Mouse (Mus musculus): ENCODE measurements at regions not wholly inside any gene's neighbourhood (a gene's known extent, or its start where the extent isn't known, plus 50 kb on each side); places are given as distances from the start of the nearest gene placed in this dataset.

DNA sequence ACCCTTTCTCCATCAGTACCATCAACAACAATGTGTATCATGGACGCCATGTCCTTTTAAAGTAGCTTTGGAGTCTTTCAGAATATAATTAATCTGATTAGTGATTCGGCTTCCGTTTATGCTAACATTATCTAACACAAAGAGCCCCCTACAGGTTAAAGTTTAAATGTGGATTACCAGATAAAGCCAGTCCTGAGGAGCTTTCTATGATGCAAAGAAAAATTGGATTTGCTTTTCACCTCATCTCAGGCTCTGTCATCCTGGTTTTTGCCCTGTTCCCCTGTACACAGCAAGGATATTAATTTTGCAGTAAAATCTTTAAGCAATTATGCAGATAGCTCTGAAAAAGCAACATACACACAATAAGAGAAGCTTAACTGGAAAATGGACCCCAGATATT, 412.7 kb upstream of the Tbc1d2b start:
- in situ Hi-C loops (cut with MboI, MseI), result loop anchor here (25.0 kb wide), 1 partner anchor 371 kb away; no protein-coding TSS in a partner anchor

DNA sequence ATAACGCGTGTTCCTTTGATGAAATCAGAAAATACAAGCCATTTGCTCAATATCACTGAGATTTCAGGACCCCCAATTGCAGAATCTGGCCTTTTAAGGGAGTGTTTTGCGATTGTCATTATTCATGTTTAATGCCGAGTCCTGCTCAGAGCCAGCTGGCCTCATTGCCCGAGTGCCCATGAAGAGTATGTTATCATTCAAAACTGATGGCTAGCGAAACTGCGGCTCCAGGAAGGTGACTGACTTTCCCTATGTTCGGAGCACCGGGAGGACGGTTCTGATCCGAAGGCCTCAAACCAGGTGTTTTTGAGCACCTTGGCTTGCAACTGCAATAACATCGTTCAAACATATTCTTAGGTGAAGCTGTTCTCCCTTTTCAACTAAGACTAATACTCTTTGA, 419.5 kb upstream of the Tbc1d2b start:
- in situ Hi-C loops (cut with MboI, MseI), result loop anchor here (25.0 kb wide), 1 partner anchor 378 kb away; no protein-coding TSS in a partner anchor

GRCm38 (mm10) chr9:90691137-90691536, 420.5 kb upstream of the Tbc1d2b start:
- in situ Hi-C loops (cut with MboI, MseI), result loop anchor here (25.0 kb wide), 1 partner anchor 379 kb away; no protein-coding TSS in a partner anchor

DNA sequence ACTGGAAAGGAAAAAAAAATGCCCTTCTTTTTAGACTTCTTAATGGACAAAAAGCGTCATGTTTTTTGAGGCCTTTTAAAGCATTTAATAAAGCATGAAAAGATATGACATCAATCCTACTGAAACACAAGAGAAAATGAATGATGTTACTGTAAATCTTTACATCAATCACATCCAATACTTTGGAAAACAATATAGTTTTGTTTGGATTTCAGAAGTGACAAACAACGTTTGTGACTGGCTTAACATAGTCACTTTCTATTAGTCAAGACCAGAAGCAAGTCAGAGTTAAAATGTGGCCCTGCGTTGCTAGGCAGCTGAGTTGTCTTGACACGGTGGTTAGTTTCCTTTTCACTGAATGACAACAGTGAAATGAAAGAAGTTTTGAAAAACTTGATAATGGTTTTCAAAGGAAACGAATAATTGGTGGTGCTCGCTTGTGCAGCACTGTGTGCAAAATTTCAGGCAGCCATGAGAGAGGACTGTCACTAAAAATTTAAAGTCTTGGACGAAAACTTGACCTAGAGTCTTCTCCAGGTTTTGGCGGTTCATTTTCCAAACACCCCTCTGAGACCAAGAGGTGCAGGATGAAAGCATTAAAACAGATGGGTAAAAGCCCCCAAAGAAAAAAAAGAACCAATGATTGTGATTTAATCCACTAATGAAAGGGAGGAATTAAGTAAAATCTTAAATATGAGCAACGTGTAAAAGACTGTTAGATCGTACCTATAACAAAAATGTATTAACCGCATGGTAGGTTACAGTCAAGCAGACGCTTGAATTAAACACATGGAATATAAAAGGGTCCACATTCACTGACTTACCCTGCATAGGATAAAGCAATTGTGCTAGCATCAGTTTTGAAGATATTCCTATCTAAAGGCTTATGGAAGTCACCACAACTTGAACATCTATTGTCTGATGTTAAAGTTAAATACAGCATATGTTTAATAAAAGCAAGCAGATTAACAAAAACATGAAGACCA, 421.4 kb upstream of the Tbc1d2b start:
- in situ Hi-C loops (cut with MboI, MseI), result loop anchor here (25.0 kb wide), 1 partner anchor 380 kb away; no protein-coding TSS in a partner anchor

DNA sequence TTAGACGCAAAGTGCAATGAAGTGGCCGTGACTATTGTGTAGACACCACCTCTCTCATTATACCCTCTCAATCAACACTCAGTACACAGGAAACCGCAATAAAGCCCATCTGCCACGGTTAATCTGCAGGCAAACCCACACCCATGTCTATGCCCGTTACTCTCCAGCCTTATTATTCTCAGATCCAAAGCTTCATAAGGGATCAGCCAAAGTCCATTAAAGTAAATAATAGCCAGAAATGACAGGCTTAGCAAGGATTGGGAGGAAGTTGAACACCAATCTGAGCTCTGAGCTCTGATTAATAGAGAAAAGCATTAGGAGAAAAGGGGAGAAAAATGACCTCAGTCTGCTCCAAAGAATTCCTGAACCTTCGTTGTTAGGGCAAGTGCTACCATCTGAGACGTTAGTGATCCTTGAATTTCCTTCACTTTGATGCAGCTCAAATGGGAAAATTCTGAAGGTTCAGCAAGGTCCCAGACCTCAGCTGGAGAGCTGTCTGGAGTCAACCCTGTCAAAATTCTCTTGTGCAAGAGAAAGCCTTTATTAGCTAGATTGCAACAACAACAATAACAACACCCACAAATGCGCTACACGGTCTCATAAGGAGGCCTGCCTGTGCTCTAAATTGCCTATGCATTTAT, 422.5 kb upstream of the Tbc1d2b start:
- in situ Hi-C loops (cut with MboI, MseI), result loop anchor here (25.0 kb wide), 1 partner anchor 381 kb away; no protein-coding TSS in a partner anchor

DNA sequence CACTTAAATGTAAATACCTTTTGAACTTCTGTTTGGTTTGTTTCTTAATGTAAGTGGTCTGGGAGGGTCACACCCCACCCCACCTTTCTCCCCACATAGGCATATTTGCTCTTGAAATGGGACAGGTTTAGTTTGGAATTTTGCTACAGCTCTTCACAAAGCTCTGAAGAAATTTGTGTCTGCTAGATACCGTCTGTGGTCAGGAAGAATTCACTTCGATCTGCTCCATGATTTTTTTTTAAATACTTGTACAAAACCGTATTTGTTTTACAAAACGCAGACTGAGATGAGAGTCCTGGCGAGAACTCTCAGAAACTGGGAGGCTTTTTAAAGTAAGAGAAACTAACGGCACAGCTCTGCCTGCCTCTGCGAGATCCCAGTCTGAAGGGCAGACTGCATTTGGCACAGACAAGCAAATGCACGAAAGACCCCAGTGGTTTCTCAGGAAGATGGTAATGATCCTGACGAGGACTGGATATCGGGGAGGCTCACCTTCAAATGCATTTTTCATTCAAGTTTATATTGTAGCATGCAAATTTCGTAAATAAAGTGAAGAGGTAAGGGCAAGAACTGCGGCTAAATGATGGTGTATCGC, 423.5 kb upstream of the Tbc1d2b start:
- in situ Hi-C loops (cut with MboI, MseI), result loop anchor here (25.0 kb wide), 1 partner anchor 382 kb away; no protein-coding TSS in a partner anchor

- in situ Hi-C loops (cut with MboI, MseI), result loop anchor here (25.0 kb wide), 1 partner anchor 383 kb away; no protein-coding TSS in a partner anchor
These were observed 425.1 kb upstream of the Tbc1d2b start for GRCm38 (mm10) chr9:90695693-90696092.

GRCm38 (mm10) chr9:90697279-90698000, 426.8 kb upstream of the Tbc1d2b start:
- in situ Hi-C loops (cut with MboI, MseI), result loop anchor here (25.0 kb wide), 1 partner anchor 385 kb away; no protein-coding TSS in a partner anchor

GRCm38 (mm10) chr9:90698439-90698838, 427.8 kb upstream of the Tbc1d2b start:
- in situ Hi-C loops (cut with MboI, MseI), result loop anchor here (25.0 kb wide), 1 partner anchor 386 kb away; no protein-coding TSS in a partner anchor

DNA sequence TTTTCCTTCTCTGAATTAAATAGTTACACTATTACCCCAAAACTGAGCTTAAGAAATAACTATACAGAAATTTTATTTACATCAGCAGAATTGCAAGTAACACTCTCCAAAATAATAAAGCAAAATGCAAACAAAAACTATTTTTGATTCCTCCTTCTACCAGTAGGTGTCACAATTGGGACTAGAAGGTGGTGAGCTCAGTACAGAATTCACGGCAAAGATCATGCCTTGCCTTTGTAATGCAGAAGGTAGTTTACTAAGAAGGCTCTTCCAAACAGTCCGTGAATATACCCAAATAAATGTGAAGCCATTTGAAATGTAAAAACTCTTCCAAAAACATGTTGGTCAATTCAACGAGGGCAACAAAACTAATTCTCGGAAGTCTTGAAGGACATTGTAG, 428.5 kb upstream of the Tbc1d2b start:
- in situ Hi-C loops (cut with MboI, MseI), result loop anchor here (25.0 kb wide), 1 partner anchor 387 kb away; no protein-coding TSS in a partner anchor

DNA sequence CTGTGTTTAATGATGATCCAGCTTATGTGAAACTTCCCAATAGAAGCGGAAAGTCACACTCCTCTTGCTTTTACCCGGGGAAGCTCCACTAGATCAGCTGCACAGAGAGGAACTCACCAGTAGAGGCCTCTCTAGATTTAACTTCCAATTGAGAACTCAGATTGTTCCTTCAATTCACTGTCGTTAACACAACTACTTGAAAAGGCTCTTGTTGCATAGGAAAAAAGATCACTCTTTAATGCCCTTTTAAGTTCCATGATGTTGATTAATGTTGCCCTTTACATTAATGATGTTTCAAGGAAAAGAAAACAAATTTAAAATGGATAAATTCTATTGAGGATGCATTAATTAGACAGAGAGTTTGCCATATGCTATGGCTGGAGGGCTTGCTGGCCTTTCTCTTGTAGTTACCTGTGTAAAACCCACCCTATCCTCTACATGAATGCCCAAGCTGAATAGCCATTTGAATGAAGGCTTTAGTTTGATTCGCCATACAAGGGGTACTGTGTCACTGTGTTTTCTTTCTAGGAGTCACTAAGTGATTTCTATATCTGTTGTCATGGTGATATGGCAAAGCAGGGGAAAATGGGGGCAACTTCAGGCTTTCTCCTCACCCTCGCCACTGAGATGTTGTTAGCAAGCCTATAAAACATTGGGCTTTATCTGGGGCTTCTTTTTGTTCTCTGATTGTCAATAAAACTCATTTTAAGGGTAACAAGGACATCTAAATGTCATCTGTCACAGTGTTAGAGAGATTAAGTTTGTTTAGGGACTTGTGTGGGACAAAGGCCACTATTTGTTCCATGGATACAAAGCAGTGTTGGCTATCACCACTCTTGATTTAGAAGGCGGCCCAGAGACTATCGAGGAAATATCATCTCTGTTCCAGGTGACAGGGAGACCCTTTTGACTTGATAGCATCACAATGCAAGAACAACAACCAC, 429.9 kb upstream of the Tbc1d2b start:
- in situ Hi-C loops (cut with MboI, MseI), result no loop called here

GRCm38 (mm10) chr9:90701180-90701765, 430.7 kb upstream of the Tbc1d2b start:
- in situ Hi-C loops (cut with MboI, MseI), result no loop called here

DNA sequence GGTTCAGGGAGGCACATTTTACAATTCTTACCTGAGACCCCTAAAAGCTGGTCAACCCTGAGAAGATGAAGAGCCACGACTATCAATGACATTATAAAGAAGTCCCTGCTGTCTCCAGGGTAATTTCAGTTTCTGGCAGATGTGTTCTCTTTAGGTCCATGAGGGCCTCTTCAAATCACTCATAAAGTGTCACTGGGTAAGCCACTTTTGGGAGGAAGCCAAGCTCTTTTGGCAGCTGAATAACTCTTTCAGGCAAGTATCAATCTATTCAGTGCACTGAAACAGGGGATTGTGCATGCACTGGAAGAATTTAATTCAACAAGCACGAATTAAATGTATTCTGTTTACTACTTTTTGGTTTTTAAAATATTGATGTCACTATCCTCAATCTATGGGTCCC, 443.1 kb upstream of the Tbc1d2b start:
- in situ Hi-C loops (cut with MboI, MseI), result no loop called here

DNA sequence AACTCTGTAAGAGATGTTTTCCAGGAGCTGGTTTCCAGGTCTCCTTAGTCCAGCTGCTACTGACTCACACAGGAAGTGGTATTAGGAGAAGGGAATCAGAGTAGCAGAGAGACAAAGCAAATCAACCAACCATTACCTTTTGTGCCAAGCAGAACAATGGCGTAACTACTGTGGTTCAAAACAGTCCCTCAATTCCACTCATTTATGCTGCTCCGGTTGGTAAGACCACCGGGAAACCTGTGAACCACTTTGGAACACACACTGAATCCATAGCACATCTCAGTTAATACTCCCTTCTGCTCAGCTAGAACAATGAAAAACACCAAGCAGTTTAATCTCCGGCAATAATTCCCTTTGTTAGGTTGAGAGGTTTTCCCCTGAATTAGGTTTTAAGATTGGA, 460.8 kb upstream of the Tbc1d2b start:
- in situ Hi-C loops (cut with MboI, MseI), result no loop called here

DNA sequence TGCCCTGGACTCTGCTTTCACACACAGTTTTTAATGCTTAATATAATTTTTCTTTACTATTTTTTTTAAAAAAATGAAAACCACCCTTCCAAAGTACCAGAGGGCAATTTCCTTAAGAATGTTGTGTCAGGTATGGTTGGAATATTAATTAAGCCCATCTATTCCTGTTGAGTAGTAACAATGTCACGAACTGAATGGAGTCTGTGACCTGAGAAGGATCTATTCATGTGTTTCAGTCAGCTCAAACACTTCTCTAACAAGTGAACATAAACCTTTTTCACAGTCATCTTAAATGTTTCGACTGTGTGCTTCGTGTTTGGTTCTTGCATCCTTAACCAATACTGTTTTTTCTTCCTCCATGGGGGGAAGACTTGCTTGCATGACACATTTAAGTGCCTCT, 486.6 kb upstream of the Tbc1d2b start:
- in situ Hi-C loops (cut with MboI, MseI), result no loop called here

- in situ Hi-C loops (cut with MboI, MseI), result no loop called here
These were observed 503.7 kb upstream of the Tbc1d2b start for GRCm38 (mm10) chr9:90774296-90774695.

DNA sequence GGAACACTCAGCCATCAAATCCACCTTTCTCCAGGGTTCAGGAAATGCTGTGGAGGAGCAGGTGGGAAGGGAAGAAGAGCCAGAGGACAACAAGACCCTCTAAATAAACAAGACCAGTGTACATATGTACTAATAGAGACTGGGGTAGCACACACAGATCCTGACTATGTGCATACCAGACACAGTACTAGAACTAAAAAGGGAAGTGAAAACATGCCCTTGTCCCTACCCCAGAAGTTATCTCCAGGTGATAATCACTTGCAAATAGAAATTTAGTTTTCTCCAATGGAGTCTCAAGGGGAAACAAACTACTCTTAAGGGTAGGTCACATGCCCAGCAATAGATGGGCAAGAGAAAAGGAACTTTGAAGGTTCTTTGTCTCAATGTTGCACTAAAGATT, 518.9 kb upstream of the Tbc1d2b start:
- in situ Hi-C loops (cut with MboI, MseI), result no loop called here

DNA sequence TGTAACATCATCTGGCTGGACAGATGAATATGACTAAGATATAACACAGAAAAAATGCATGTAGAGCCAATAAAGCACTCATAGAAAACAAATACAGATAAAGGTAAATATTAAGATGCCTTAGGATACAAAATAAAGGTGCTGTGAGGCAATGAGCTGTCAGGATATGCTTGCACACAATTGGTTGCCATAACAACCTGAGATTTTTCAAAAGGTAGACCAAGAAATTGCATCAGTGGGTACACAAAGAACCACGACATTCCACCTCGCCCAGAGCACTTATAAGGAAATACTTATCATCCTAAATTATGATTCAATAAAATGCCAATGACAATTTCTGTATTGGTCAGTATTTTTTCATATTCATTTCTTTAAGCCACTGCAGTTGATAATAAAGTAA, 521.3 kb upstream of the Tbc1d2b start:
- in situ Hi-C loops (cut with MboI, MseI), result no loop called here

DNA sequence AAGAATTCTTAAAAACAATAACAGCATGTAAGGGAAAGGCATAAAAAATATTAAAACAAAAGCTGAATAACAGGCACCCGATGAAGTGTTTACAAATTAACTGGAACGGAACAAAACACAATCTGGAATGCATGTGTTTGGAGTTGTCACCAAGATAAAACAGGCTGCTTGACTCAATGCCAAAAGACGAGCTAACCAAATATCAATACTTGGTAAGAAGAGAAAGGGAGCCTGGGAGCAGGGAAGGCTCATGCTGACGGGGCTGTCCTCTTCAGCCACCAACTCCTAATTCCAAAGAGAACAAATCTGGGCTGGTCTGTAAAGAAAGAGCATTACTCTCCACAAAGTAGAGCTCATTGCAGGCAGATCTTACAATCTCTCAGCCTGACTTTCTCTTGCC, 545.4 kb upstream of the Zic4 start:
- in situ Hi-C loops (cut with MboI, MseI), result no loop called here

Data from regulatory T cell (primary cell).